Mouse (Mus musculus): ENCODE measurements around the gene A730061H03Rik. TPM values are rescaled to one million over a fixed set of nuclear protein-coding genes. Genes with fewer than 3 reads are reported as not detected.

Gene A730061H03Rik
- total RNA-seq, 1 experiment from 2014 or later: not detected

DNA sequence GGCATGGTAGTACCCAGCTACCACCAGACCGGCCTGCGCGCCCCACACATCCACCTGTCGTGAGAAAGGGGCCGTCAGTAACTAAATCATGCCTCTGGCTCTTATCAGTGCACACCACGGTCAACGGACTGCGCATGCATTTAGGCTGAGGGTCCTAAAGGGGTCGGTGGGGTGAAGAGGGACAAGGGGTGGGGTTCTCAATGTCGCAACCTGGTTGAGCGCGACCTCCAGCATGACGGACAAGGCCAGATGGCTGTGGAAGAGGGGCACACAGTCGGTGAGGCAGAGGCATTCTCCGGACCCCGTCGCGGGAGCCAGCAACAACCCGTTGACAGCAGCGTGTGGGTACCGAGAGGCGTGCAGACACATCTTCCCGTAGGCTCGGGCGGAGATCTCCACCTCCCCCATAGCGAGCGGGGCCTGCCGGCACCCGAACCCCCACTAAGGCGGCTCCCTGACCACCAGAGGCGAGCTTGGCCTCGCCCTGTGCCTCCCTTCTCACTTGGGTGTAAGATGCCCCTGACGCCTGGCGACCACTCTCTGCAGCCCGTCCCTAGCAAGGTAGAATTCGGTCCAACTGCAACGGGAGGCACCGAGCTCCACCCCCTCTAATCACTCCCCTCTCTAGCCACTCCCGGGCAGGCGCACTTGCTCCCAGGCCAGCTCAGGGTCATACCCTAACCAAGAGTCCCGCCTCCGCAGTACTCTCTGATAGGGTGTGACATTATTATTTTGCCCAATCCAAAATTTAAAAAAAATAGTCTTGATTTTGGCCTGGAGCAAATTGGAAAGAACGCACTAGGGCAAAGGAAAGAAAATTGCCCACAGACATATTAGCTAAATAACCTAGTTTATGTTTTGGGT lies 24.7 kb upstream of the A730061H03Rik start, which contains the start of gene Emc9:
Gene Emc9, minus strand, starts transcription at position 601 of the 864 bp plus-strand sequence.
- ATAC-seq (replicated peaks; ENCODE audit: insufficient number of reproducible peaks, low FRiP score, low TSS enrichment, poor library complexity, severe bottlenecking): peak; percentile 66

DNA sequence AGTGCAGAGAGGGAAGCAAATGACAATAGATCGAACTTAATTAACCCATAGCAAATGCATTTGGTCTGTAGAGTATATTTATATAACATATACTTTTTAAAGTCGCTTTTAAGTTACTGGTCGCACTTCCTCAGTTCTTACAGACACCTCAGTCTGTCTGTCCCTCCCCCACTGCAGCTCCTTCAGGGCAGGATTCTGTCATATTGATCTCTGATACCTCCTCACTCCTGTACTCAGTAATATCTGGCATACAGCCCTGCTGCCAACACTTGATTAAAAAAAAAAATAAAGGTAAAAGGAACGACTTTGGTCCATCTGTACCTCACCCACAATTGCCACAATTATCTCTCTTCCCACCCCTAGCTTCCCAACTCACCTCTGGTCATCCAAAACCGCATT lies 24.1 kb upstream of the A730061H03Rik start:
- ATAC-seq (replicated peaks; ENCODE audit: insufficient number of reproducible peaks, low FRiP score, low TSS enrichment, poor library complexity, severe bottlenecking): no peak

DNA sequence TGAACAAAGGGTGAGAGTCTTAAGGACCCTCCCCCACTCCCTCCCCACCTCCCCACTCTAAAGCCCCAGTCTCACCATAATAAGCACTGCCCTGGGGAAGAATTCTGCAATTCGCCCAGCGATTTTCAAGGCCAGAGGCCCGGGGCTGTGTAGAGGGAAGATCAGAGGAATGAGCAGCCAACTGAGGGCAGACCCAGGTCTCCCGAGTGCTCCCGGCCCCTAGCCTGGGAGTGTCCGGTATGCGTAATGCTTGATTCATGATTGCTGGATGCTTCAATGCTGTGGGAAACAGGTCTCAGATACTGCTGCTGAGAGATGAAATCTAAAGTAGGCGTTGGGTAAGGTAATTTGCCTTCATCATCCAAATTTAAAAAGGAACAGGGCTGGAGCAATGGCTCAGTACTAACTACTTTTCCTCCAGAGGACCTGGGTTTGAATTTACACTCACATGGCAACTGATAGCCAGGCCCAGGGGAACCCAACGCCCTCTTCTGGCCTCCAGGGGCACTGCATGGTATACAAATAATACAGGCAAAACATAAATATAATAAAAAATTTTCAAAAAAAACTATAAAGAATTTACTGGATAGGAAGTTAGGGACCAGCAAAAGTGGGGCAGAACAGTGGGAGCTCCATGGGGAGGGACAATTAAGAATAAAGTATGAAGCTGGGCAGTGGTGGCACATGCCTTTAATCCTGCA lies 21.9 kb upstream of the A730061H03Rik start:
- no peak for ATAC-seq (replicated peaks; ENCODE audit: insufficient number of reproducible peaks, low FRiP score, low TSS enrichment, poor library complexity, severe bottlenecking)

DNA sequence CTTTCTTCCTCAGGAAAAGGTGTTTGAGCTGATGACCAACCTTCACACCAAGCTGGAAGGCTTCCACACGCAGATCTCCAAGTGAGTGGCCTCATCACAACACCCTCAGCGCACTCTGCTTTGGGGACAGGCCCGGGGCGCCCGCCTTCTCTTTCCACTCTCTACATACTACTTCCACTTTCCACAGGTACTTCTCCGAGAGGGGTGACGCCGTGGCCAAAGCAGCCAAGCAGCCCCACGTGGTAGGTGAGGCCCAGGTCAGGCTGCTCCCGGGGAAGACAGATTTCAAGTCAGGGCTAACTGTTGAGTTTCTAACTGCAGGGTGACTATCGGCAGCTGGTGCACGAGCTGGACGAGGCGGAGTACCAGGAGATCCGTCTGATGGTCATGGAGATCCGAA lies 20.5 kb upstream of the A730061H03Rik start:
- ATAC-seq (replicated peaks; ENCODE audit: insufficient number of reproducible peaks, low FRiP score, low TSS enrichment, poor library complexity, severe bottlenecking): no peak

DNA sequence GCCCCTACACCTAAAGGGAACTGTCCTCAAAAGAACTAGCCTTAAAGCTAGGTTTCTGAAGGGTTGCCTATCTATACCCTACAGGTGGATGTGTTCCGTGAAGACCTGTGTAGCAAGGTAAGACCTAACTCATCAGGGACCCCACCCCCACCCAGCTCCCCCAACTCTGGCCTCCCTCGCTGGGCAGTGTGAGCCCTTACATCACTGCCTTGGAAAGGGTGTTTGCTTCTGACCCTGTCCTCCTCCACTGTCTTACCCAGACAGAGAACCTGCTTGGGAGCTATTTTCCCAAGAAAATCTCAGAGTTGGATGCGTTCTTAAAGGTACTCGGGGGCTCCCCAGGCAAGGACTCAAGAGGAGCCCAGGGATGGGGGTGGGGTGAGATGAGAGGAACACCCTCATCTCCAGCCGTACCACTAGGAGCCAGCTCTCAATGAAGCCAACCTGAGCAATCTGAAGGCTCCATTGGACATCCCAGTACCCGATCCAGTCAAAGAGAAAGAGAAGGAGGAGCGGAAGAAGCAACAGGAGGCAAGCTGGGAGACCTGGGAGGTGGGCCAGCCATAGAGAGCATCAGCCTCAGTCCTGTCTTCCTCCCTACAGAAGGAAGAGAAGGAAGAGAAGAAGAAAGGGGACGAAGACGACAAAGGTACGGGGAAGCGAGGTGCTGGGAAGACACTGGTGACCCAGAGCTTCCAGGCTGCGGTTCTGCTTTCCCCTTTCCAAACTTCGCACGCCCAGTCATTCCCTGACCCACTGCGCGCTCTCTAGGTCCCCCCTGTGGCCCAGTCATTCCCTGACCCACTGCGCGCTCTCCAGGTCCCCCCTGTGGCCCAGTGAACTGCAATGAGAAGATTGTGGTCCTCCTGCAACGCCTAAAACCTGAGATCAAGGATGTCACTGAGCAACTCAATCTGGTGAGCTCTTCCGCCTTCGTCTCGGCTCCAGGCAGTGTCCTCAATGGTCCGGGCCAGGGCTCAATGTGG lies 19.6 kb upstream of the A730061H03Rik start:
- ATAC-seq (replicated peaks; ENCODE audit: insufficient number of reproducible peaks, low FRiP score, low TSS enrichment, poor library complexity, severe bottlenecking): no peak

DNA sequence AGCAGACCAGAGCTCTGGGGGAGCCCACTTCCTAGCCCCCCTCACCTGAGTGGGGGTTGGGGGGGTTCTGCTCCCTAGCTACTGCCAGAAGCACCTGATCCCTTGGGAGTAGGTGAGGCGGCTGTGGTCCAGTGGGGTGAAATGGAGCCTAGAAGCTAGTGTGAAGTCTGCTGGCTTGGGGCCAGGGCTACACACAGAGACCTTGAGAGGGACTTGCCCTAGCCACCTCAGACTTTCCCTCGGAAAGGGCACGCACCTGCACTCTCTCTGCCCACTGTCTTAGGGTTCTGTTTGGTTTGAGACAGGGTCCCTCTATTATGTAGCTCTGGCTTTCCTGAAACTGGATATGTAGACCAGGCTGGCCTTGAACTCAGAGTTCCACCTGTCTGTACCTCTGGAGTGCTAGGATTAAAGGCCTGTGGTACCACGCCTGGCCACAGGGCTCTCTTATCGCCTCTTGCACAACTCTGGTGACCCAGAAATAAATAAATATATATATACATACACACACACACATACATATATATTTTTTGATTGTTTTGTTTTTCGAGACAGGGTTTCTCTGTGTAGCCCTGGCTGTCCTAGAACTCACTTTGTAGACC lies 18.6 kb upstream of the A730061H03Rik start:
- no peak for ATAC-seq (replicated peaks; ENCODE audit: insufficient number of reproducible peaks, low FRiP score, low TSS enrichment, poor library complexity, severe bottlenecking)

DNA sequence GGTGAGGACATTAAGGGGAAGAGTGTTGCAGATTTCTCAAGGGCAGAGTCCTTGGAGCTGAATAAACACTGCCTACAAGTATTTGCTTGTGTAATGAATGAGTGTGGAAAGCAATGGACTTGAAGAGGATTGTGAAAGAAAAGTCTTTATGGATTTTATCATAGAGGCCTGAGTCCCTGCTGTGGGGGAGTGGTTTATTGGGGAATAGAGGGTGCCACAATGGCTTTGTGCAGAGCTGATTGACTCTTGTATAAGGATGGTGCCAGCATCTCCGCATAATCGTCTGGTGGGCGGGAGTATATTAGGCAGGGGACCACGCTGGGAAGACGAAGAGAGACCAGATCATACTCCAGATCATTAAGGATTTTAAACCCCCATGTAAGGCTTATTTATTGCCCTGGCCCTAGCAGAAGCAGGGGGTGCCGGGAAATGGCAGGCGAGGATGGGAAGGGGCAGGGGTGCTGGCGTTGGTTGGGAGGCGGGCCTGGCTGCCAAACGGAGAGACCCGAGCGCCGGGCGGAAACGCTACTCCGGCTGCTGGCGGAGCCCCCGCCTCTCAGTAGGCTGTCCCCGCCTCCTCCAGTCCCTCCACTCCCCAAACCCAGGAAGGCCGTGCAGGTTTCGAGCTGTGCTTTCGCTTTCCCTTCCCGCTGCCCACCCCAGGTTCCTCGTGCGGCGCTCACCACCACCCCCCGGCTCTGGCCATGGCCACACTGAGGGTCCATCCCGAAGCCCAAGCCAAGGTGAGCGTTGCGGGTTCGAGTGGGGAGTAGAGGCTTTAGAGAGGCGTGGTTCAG lies 17.9 kb upstream of the A730061H03Rik start, which contains the start of gene Psme1:
Gene Psme1, plus strand, starts transcription at position 253 of the 797 bp plus-strand sequence.
- ATAC-seq (replicated peaks; ENCODE audit: insufficient number of reproducible peaks, low FRiP score, low TSS enrichment, poor library complexity, severe bottlenecking): peak; percentile 76

DNA sequence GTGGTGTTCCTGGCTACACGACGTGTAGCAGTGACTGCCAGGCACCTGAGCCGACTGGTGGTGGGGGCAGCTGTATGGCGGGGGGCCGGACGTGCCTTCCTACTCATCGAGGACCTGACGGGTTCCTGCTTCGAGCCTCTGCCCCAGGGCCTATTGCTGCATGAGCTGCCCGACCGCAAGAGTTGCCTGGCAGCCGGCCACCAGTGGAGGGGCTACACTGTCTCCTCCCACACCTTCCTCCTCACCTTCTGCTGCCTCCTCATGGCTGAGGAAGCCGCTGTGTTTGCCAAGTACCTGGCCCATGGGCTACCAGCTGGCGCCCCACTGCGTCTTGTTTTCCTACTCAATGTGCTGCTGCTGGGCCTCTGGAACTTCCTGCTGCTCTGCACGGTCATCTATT lies 16.2 kb upstream of the A730061H03Rik start:
- ATAC-seq (replicated peaks; ENCODE audit: insufficient number of reproducible peaks, low FRiP score, low TSS enrichment, poor library complexity, severe bottlenecking): no peak

DNA sequence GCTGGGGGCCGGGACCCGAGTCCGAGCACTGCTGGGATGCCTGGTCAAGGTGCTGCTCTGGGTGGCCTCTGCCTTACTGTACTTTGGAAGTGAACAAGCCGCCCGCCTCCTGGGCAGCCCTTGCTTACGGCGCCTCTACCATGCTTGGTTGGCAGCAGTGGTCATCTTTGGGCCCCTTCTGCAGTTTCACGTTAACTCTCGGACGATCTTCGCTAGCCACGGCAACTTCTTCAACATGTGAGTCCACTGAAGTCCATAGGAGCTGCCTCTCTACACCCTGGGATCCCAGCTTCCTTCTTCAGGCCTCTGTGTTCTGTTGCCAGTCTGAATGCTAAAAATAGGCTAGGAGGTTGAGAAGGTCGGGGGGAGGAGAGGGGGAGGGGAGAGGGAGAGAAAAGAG lies 15.5 kb upstream of the A730061H03Rik start:
- no peak for ATAC-seq (replicated peaks; ENCODE audit: insufficient number of reproducible peaks, low FRiP score, low TSS enrichment, poor library complexity, severe bottlenecking)

DNA sequence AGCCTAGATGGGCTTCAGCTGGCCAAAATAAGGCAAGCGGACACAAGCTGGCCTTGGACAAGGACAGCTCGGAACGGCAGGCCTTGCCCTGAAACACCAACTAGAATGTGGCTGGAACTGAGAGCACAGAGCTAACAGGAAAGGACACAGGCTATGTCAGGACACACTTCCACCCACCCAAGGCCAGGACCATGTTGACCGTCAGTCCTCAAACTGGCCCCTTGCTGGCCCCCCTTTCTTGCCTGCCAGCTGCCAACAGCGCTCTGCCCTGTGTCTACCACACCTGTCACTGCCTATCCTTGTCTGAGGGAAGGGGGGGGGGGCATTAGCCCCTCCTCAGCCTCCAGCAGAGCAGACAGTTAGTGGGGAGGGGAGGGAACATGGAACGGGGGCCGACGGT lies 15.1 kb upstream of the A730061H03Rik start, which contains the start of gene Fitm1:
Gene Fitm1, plus strand, starts transcription at position 316 of the 400 bp plus-strand sequence.
- ATAC-seq (replicated peaks; ENCODE audit: insufficient number of reproducible peaks, low FRiP score, low TSS enrichment, poor library complexity, severe bottlenecking): no peak

DNA sequence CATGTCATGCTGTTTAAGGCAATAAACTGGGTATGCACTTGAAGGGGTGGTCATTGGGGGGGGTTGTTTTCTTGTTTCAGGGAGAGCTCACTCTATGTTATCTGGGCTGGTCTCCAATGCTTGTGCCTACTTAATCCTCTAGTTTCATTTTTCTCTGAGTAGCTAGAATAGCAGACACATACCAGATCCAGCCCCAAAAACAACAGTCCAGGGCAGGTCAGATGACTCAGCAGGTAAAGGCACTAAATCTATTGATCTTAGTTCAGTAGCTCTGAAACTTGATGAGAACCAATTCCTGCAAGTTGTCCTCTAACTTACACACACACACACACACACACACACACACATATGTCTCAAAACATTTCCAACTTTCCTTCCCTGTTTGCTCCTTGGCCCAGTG lies 11.6 kb upstream of the A730061H03Rik start:
- no peak for ATAC-seq (replicated peaks; ENCODE audit: insufficient number of reproducible peaks, low FRiP score, low TSS enrichment, poor library complexity, severe bottlenecking)

DNA sequence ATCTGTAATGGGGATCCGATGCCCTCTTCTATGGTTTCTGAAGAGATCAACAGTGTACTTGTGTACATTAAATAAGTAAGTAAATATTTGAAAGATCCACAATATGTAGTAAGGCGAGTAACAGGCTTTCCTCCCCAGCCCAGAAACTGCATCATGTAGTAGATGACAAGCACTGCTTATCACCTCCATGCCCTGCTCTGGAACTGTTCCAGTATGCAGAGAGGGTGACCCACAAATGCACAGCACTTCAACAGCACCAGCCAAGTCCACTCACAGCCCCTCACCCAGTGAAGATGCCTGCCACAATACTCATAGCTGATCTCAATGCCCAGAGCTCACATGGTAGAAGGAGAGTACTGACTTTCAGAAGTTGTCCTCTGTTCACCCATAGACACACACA lies 10.4 kb upstream of the A730061H03Rik start:
- ATAC-seq (replicated peaks; ENCODE audit: insufficient number of reproducible peaks, low FRiP score, low TSS enrichment, poor library complexity, severe bottlenecking): no peak

DNA sequence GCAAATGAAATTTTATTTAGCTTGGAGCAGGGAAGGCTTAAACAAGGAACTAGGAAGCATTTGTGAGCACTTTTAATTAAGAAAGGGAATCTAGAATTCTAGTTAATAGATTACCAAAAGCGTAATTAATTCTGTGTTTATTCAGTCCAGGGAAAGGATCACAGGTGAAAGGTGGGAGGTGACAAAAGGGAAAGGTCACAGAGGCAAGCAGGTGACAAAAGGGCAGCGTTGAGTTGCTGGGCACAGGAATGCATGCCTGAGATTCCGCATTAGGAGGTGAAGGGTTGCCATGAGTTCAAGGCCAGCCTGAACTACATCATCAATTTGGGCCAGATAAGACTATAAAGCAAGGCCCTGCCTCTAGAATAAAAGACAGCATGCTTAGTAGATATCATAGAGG lies 7.3 kb upstream of the A730061H03Rik start:
- ATAC-seq (replicated peaks; ENCODE audit: insufficient number of reproducible peaks, low FRiP score, low TSS enrichment, poor library complexity, severe bottlenecking): no peak

DNA sequence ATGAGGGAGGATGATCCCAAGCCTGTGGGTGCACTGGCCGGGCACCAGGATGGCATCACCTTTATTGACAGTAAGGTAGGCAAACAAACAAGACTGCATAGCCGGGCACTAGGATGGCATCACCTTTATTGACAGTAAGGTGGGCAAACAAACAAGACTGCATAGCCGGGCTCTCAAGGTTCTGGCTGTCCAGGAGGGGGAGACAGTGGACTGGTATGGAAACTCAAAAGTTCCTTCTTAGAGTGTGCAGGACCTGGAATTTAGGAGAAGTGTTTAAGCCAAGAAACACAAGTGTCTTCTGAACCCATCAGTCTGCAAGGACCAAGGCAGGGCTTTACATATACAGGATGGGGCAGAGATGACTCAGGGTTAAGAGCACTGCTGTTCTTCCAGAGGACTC lies 5.5 kb upstream of the A730061H03Rik start:
- ATAC-seq (replicated peaks; ENCODE audit: insufficient number of reproducible peaks, low FRiP score, low TSS enrichment, poor library complexity, severe bottlenecking): no peak

DNA sequence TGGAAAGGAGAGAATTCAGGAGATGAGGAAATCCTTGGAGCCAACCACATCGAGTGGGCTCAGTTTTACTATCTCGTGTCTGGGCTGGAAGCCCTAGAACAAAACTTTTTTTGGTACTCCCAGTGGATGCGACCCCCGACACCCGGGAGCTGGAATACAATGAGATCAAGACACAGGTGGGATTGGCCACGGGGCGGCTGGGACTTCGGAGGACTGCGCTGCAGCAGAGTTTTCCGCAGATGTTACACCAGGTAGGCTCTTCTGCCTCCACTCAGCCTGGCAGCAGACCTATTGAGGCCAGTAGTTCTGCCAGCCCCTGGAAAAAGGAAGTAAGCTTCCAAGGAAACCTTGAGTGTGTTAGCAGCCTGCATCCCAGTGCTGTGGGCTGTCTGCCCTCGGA lies 3.0 kb upstream of the A730061H03Rik start:
- no peak for ATAC-seq (replicated peaks; ENCODE audit: insufficient number of reproducible peaks, low FRiP score, low TSS enrichment, poor library complexity, severe bottlenecking)

DNA sequence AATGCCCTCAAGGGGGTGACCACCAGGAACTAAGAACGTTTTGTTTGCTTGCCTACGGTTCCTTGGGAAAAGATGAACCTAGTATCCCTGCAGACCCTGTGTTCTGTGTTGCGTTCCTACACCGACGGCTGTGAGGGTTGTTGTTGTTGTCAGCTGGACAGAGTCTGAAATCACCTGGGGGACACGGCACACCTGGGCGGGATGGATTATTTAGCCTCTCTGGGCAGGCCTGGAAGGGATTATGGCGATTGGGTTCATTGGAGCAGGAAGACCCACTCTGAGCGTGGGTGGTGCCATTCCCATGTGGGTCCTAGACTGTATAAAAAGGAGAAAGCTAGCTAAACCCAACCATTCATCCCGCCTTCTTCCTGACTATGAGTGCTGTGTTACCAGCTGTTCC lies 1.7 kb upstream of the A730061H03Rik start:
- no peak for ATAC-seq (replicated peaks; ENCODE audit: insufficient number of reproducible peaks, low FRiP score, low TSS enrichment, poor library complexity, severe bottlenecking)

DNA sequence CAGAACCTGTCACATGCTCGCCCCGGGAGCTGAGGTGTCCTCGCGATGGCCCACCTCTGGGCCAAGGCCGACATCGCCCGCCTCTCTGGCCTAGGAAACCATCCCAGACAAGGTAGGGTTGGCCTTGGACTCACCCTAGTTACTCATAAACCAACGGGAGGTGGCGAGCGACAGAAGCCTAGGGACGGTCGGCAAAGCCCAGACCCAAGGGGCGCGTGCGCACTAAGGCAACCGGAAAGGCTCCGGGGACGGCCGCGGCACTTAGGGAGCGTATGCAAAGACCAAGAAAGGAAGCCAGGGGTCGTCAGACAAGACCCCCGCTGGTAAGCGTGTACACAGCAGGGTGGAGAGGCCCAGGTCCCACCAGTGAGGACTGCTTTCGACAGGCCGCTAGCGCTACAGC lies 406 bp downstream of the A730061H03Rik start, which contains the start of gene Dcaf11:
Gene Dcaf11, plus strand, starts transcription at position 208 of the 403 bp plus-strand sequence.
- peak; percentile 51 for ATAC-seq (replicated peaks; ENCODE audit: insufficient number of reproducible peaks, low FRiP score, low TSS enrichment, poor library complexity, severe bottlenecking)
